In genomic region chr1:65312118-65312517, GRCm38 (mm10) we compare ENCODE assay signal across 8 mouse cellular contexts. TPM values are rescaled to one million over a fixed set of nuclear protein-coding genes. Genes with fewer than 3 reads are reported as not detected.
A peak's percentile ranks its signal among the peaks of the same experiment; 100 is the strongest.
DNase-seq lines count a peak whose midpoint lies in the region; ATAC-seq lines count a peak whose summit lies in the region.
"Had no signal": no experiment of that assay in that cellular context is flagged by ENCODE, and none has a peak within 500 bp of the region (broad histone marks: within the 10 kb centered on the region; RNA-seq: fewer than 3 reads in every experiment).

No protein-coding gene starts in this region.

- peak; percentile 47 for DNase-seq in testis, postnatal 10 days (ENCODE audit: low spot score)
- no peak for DNase-seq in testis, postnatal 14 days (ENCODE audit: low spot score)
- DNase-seq in cerebellum, adult 8-10 months = peak; percentile 62
- DNase-seq in kidney, postnatal 36 days = peak; percentile 24 to 58
- DNase-seq in midbrain, embryonic 10.5 days (ENCODE audit: low spot score) = no peak

- H3K4me3 ChIP-seq in forebrain, embryonic 16.5 days (replicated peaks; ENCODE audit: low read length) = peak overlapping the region; percentile 44
- H3K4me3 ChIP-seq in midbrain, embryonic 10.5 days = peak overlapping the region; percentile 61

- H3K27ac ChIP-seq in forebrain, embryonic 16.5 days (ENCODE audit: low read length) = no peak overlapping the region
- no peak overlapping the region for H3K27ac ChIP-seq in midbrain, embryonic 10.5 days (replicated peaks)

- peak overlapping the region; percentile 57; the same call in 1 of the 2 replicates for H3K9ac ChIP-seq in forebrain, embryonic 16.5 days (replicated peaks; ENCODE audit: low read depth, low read length)

- H3K27me3 ChIP-seq in forebrain, embryonic 16.5 days (replicated peaks; ENCODE audit: control insufficient read depth, insufficient read depth, low read length) = peaks cover 12% of the 10 kb centered on the region; the same call in 1 of the 2 replicates
- peaks cover 31% of the 10 kb centered on the region for H3K27me3 ChIP-seq in midbrain, embryonic 10.5 days (ENCODE audit: low read depth, poor library complexity, severe bottlenecking)

- peaks cover 9% of the 10 kb centered on the region for H3K4me1 ChIP-seq in forebrain, embryonic 16.5 days (replicated peaks; ENCODE audit: control insufficient read depth, insufficient read depth, low read length)
- H3K4me1 ChIP-seq in midbrain, embryonic 10.5 days = peaks cover 9% of the 10 kb centered on the region

- H3K4me2 ChIP-seq in forebrain, embryonic 16.5 days (ENCODE audit: low read length) = peak overlapping the region; percentile 86

- H3K9me3 ChIP-seq in forebrain, embryonic 16.5 days (ENCODE audit: control insufficient read depth, low read length) = no peaks in the 10 kb centered on the region
- H3K9me3 ChIP-seq in midbrain, embryonic 10.5 days (replicated peaks) = no peaks in the 10 kb centered on the region

- peak; percentile 40; the same call in 1 of the 2 replicates for ATAC-seq in forebrain, embryonic 16.5 days
- ATAC-seq in megakaryocyte-erythroid progenitor cell, adult 5-6 weeks (replicated peaks; ENCODE audit: low FRiP score, low TSS enrichment, poor library complexity, severe bottlenecking) = no peak

- WGBS in forebrain, embryonic 16.5 days = 11% methylated on average over 7 of the region's 7 CpGs
- 18% methylated on average over 7 of the region's 7 CpGs for WGBS in midbrain, embryonic 10.5 days

- no peaks in the 10 kb centered on the region for H3K36me3 ChIP-seq in forebrain, embryonic 16.5 days (ENCODE audit: control insufficient read depth, insufficient read depth)
- no peaks in the 10 kb centered on the region for H3K36me3 ChIP-seq in midbrain, embryonic 10.5 days

RNA-seq across cellular contexts. Expression of gene Pth2r, which starts 30.3 kb away (rescaled TPM):
- 1.8 and 2.0 TPM in 2 replicates for polyA plus RNA-seq in forebrain, embryonic 16.5 days (2015; fragmentation: Nextera tagmentation; extraction: Ambion mirVana)
- 0.10 and 0.25 TPM in 2 replicates for polyA plus RNA-seq in midbrain, embryonic 10.5 days (2016; fragmentation: Nextera tagmentation; extraction: Ambion mirVana)
- not detected in 2 replicates for total RNA-seq in megakaryocyte-erythroid progenitor cell, adult 5-6 weeks (2014; fragmentation: Nextera tagmentation)
- not detected in 2 replicates for total RNA-seq in megakaryocyte-erythroid progenitor cell, adult 5-6 weeks (2017)
- total RNA-seq: heart, adult 18-20 months had no signal

Comparison
In these comparisons a context has a peak if more than half of its experiments do, and no peak if none do; other contexts are left out.
1. DNase-seq: peak in testis, postnatal 10 days (single experiment), cerebellum, adult 8-10 months (single experiment) and kidney, postnatal 36 days (2 of 2); none in testis, postnatal 14 days (single experiment) and midbrain, embryonic 10.5 days (single experiment).